Comparison of ENCODE assay signal across 8 mouse cellular contexts in the genomic region with DNA sequence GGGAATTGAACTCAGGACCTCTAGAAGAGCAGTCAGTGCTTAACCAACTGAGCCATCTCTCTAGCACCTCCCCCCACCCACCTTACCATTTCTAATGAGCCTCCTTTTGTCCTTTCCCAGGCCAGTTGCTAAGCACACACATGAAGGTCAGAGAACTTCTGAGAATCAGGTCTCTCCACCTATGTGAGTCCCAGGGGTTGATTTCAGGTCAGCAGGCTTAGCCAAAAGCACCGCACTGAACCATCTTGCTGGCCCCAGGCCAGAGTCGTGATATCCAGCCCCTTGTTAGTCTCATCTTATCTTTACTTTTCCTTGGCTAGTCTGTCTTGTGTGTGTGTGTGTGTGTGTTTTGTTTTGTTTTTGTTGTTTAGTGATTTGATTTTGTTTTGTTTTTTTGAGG. TPM values are rescaled to one million over a fixed set of nuclear protein-coding genes. Genes with fewer than 3 reads are reported as not detected.
DNase-seq lines count a peak whose midpoint lies in the region; ATAC-seq and TF ChIP-seq lines count a peak whose summit lies in the region.

No protein-coding gene starts in this region.

- no peak for ATAC-seq in lung, postnatal 0 days
- no peak for ATAC-seq in embryonic facial prominence, embryonic 15.5 days (ENCODE audit: insufficient number of reproducible peaks, low FRiP score, low TSS enrichment, low read depth)
- ATAC-seq in limb, embryonic 12.5 days (ENCODE audit: insufficient number of reproducible peaks, insufficient read depth, low FRiP score, low TSS enrichment, low read depth) = no peak
- no peak for ATAC-seq in granulocyte monocyte progenitor cell, adult 5-6 weeks (replicated peaks; ENCODE audit: poor library complexity, severe bottlenecking)

- H3K4me3 ChIP-seq in lung, postnatal 0 days (ENCODE audit: low read depth, low read length) = no peak overlapping the region
- H3K4me3 ChIP-seq in embryonic facial prominence, embryonic 15.5 days (replicated peaks) = no peak overlapping the region
- no peak overlapping the region for H3K4me3 ChIP-seq in limb, embryonic 12.5 days (replicated peaks)
- no peak overlapping the region for H3K4me3 ChIP-seq in olfactory bulb, adult 2 months (ENCODE audit: insufficient read depth, low read depth, low read length)

- no peaks in the 10 kb centered on the region for H3K27me3 ChIP-seq in lung, postnatal 0 days (replicated peaks; ENCODE audit: insufficient read depth, low read length)
- H3K27me3 ChIP-seq in embryonic facial prominence, embryonic 15.5 days = no peaks in the 10 kb centered on the region
- H3K27me3 ChIP-seq in limb, embryonic 12.5 days = no peaks in the 10 kb centered on the region

- no peak for TF ChIP-seq POLR2A in olfactory bulb, adult 2 months (IDR thresholded peaks at IDR 0.05; ENCODE audit: insufficient read depth, low read depth, low read length)

- H3K27ac ChIP-seq in lung, postnatal 0 days (ENCODE audit: low read length) = peak overlapping the region; percentile 92
- peak overlapping the region; percentile 86 for H3K27ac ChIP-seq in embryonic facial prominence, embryonic 15.5 days (replicated peaks)
- H3K27ac ChIP-seq in limb, embryonic 12.5 days = peak overlapping the region; percentile 95
- H3K27ac ChIP-seq in olfactory bulb, adult 2 months (ENCODE audit: insufficient read depth, low read depth, low read length) = peak overlapping the region; percentile 52; the same call in 1 of the 2 replicates

- H3K4me1 ChIP-seq in lung, postnatal 0 days (ENCODE audit: insufficient read depth, low read depth, low read length) = peaks cover 16% of the 10 kb centered on the region; the same call in 1 of the 2 replicates
- peaks cover 33% of the 10 kb centered on the region for H3K4me1 ChIP-seq in embryonic facial prominence, embryonic 15.5 days
- H3K4me1 ChIP-seq in limb, embryonic 12.5 days (replicated peaks) = peaks cover 25% of the 10 kb centered on the region
- peaks cover 4% of the 10 kb centered on the region for H3K4me1 ChIP-seq in olfactory bulb, adult 2 months (ENCODE audit: control insufficient read depth, insufficient read depth, low read length)

- no peak for TF ChIP-seq EP300 in lung, postnatal 0 days (IDR thresholded peaks at IDR 0.05)

- H3K9me3 ChIP-seq in lung, postnatal 0 days (ENCODE audit: low read length) = no peaks in the 10 kb centered on the region
- H3K9me3 ChIP-seq in embryonic facial prominence, embryonic 15.5 days (replicated peaks) = no peaks in the 10 kb centered on the region
- H3K9me3 ChIP-seq in limb, embryonic 12.5 days = no peaks in the 10 kb centered on the region

- whole genome bisulfite sequencing in lung, postnatal 0 days = 36% methylated on average over 2 of the region's 2 CpGs
- WGBS in embryonic facial prominence, embryonic 15.5 days = 47% methylated on average over 2 of the region's 2 CpGs
- WGBS in limb, embryonic 12.5 days = 62% methylated on average over 2 of the region's 2 CpGs
- WGBS in olfactory bulb, adult 2 months = 40% methylated on average over 2 of the region's 2 CpGs

- 0 out of 2 replicates have a peak, but pooled peaks cover 2% of the 10 kb centered on the region for H3K36me3 ChIP-seq in lung, postnatal 0 days (ENCODE audit: insufficient read depth, low read length)
- H3K36me3 ChIP-seq in embryonic facial prominence, embryonic 15.5 days = 0 out of 2 replicates have a peak, but pooled peaks cover 11% of the 10 kb centered on the region
- H3K36me3 ChIP-seq in limb, embryonic 12.5 days = peaks cover 19% of the 10 kb centered on the region

- DNase-seq in lung, postnatal 0 days (ENCODE audit: low spot score) = no peak
- no peak for DNase-seq in lung, postnatal 4 days
- DNase-seq in left cerebral cortex, adult 8-10 months (ENCODE audit: low spot score in 2 of 2) = no peak
- DNase-seq in cerebellum, postnatal 4 days (ENCODE audit: low spot score in 2 of 2) = no peak

- no peak overlapping the region for H3K9ac ChIP-seq in lung, postnatal 0 days (replicated peaks; ENCODE audit: low read depth)
- no peak overlapping the region for H3K9ac ChIP-seq in embryonic facial prominence, embryonic 15.5 days
- 0 out of 2 replicates have a peak overlapping the region, but pooled peaks have one; percentile 0 for H3K9ac ChIP-seq in limb, embryonic 12.5 days (replicated peaks)

- TF ChIP-seq CTCF in lung, postnatal 0 days (IDR thresholded peaks at IDR 0.05) = no peak
- no peak for TF ChIP-seq CTCF in olfactory bulb, adult 2 months (IDR thresholded peaks at IDR 0.05; ENCODE audit: insufficient read depth, low read depth, low read length)

- H3K4me2 ChIP-seq in lung, postnatal 0 days (replicated peaks; ENCODE audit: low read depth, low read length) = no peak overlapping the region
- H3K4me2 ChIP-seq in embryonic facial prominence, embryonic 15.5 days (replicated peaks) = no peak overlapping the region
- H3K4me2 ChIP-seq in limb, embryonic 12.5 days = no peak overlapping the region

RNA-seq across cellular contexts. Expression of a gene that starts 1.6 kb away (rescaled TPM):
- polyA plus RNA-seq in lung, postnatal 0 days (2015; fragmentation: Nextera tagmentation; extraction: Ambion mirVana) = 113 and 115 TPM in 2 replicates
- polyA plus RNA-seq in embryonic facial prominence, embryonic 15.5 days (2015; fragmentation: Nextera tagmentation; extraction: Ambion mirVana) = 159 and 162 TPM in 2 replicates
- polyA plus RNA-seq in limb, embryonic 12.5 days (2016; fragmentation: Nextera tagmentation; extraction: Ambion mirVana) = 186 and 188 TPM in 2 replicates
- polyA plus RNA-seq in olfactory bulb, adult 2 months (2012; ENCODE audit: insufficient read depth, insufficient read length, low replicate concordance, missing spikeins) = 282 TPM in 1 of 2 replicates, not detected in the other
- 19.0 and 24.3 TPM in 2 replicates for total RNA-seq in granulocyte monocyte progenitor cell, adult 5-6 weeks (2014; fragmentation: Nextera tagmentation)
- total RNA-seq in granulocyte monocyte progenitor cell, adult 5-6 weeks (2017) = 16.5 and 17.5 TPM in 2 replicates
- 100 to 1,000 TPM; 204 to 229 (median 207) TPM for total RNA-seq in left cerebral cortex, adult 8-10 months (2022)

RNA-seq across cellular contexts. Expression of a gene that starts 17.7 kb away (rescaled TPM):
- 10.4 and 10.8 TPM in 2 replicates for polyA plus RNA-seq in lung, postnatal 0 days (2015; fragmentation: Nextera tagmentation; extraction: Ambion mirVana)
- 27.6 and 31.1 TPM in 2 replicates for polyA plus RNA-seq in embryonic facial prominence, embryonic 15.5 days (2015; fragmentation: Nextera tagmentation; extraction: Ambion mirVana)
- polyA plus RNA-seq in limb, embryonic 12.5 days (2016; fragmentation: Nextera tagmentation; extraction: Ambion mirVana) = 23.4 and 26.6 TPM in 2 replicates
- polyA plus RNA-seq in olfactory bulb, adult 2 months (2012; ENCODE audit: insufficient read depth, insufficient read length, low replicate concordance, missing spikeins) = not detected in 2 replicates
- 11.0 and 26.5 TPM in 2 replicates for total RNA-seq in granulocyte monocyte progenitor cell, adult 5-6 weeks (2014; fragmentation: Nextera tagmentation)
- total RNA-seq in granulocyte monocyte progenitor cell, adult 5-6 weeks (2017) = 13.1 and 17.2 TPM in 2 replicates
- total RNA-seq in left cerebral cortex, adult 8-10 months (2022) = 10 to 100 TPM in 1 of 4 experiments, 1 to 10 TPM in 3; 8.1 to 11.8 (median 9.0) TPM
